Mouse (Mus musculus) small intestine, adult 2 months (tissue): Measurements from ENCODE around the gene Anks1. TPM values are rescaled to one million over a fixed set of nuclear protein-coding genes. Genes with fewer than 3 reads are reported as not detected.

Source experiments
- H3K27ac ChIP-seq: fragments of 200-500 bp; 2 replicates; pipeline ENCODE4 v1.5.1; 2012; ENCODE audit warnings: low read depth, low read length, control low read depth, inconsistent platforms; ENCODE audit not compliant: insufficient read depth
- H3K27me3 ChIP-seq: fragments of 200-500 bp; 2 replicates; pipeline ENCODE4 v1.6.1; 2012; ENCODE audit warnings: mild to moderate bottlenecking, moderate library complexity, low read length, inconsistent platforms; ENCODE audit not compliant: control insufficient read depth, insufficient read depth
- H3K36me3 ChIP-seq: fragments of 200-500 bp; 2 replicates; pipeline ENCODE4 v1.6.1; 2012; ENCODE audit warnings: mild to moderate bottlenecking, low read length, control low read depth, inconsistent platforms; ENCODE audit not compliant: control insufficient read depth, insufficient read depth
- H3K4me1 ChIP-seq: fragments of 200-500 bp; 2 replicates; pipeline ENCODE4 v1.6.1; 2012; ENCODE audit warnings: low read length, inconsistent platforms, mixed read lengths; ENCODE audit not compliant: control insufficient read depth, insufficient read depth, insufficient read length
- H3K4me3 ChIP-seq: fragments of 200-500 bp; 2 replicates; pipeline ENCODE4 v1.5.1; 2012; ENCODE audit warnings: low read depth, mild to moderate bottlenecking, control low read depth, inconsistent platforms, low read length, moderate library complexity
- CTCF ChIP-seq: fragments of 200-500 bp; IDR thresholded peaks from 2 replicates; pipeline ENCODE4 v1.5.1; 2012; ENCODE audit warnings: low read depth, mild to moderate bottlenecking, control low read depth, inconsistent platforms, low read length, moderate library complexity, mixed read lengths; ENCODE audit not compliant: insufficient replicate concordance, insufficient read length; ENCODE audit errors: extremely low read depth
- POLR2A ChIP-seq: fragments of 200-500 bp; IDR thresholded peaks from 2 replicates; pipeline ENCODE4 v1.6.1; 2012; ENCODE audit warnings: low read depth, mild to moderate bottlenecking, control low read depth, inconsistent platforms, low read length, moderate library complexity
- WGBS: fragments of 180-500 bp; shearing (Covaris S2); methylation state at CpG from one replicate; pipeline ENCODE4 v1.1.7; 2018; 5-methylcytosine and 5-hydroxymethylcytosine counted together
- polyA plus RNA-seq: library from polyadenylated mRNA; depleted of rRNA; stranded (reverse); fragments of >200 nt; gene quantifications from 2 replicates; pipeline ENCODE4 v1.2.3, GENCODE M21; 2012; rRNA removed

The Anks1 gene
- polyA plus RNA-seq, 1 experiment, result 28.2 TPM

- 43% methylated on average over 10 of the region's 10 CpGs for WGBS
- no peaks in the 10 kb centered on the region for H3K27me3 ChIP-seq
- no peak overlapping the region for H3K27ac ChIP-seq
- no peaks in the 10 kb centered on the region for H3K36me3 ChIP-seq
- no peak overlapping the region for H3K4me3 ChIP-seq
- TF ChIP-seq CTCF (no peak), POLR2A (no peak)
- H3K4me1 ChIP-seq, result no peaks in the 10 kb centered on the region
Observed at GRCm38 (mm10) chr17:28101902-28102319, 192.8 kb downstream of the Anks1 start.

GRCm38 (mm10) chr17:28104416-28104815, 195.3 kb downstream of the Anks1 start:
- WGBS, result 65% methylated on average over 6 of the region's 6 CpGs
- Histone ChIP-seq H3K4me1 (no peaks in the 10 kb centered on the region), H3K4me3 (no peak overlapping the region), H3K27me3 (no peaks in the 10 kb centered on the region), H3K27ac (no peak overlapping the region), H3K36me3 (no peaks in the 10 kb centered on the region)
- no peak for TF ChIP-seq POLR2A
- no peak for TF ChIP-seq CTCF

DNA sequence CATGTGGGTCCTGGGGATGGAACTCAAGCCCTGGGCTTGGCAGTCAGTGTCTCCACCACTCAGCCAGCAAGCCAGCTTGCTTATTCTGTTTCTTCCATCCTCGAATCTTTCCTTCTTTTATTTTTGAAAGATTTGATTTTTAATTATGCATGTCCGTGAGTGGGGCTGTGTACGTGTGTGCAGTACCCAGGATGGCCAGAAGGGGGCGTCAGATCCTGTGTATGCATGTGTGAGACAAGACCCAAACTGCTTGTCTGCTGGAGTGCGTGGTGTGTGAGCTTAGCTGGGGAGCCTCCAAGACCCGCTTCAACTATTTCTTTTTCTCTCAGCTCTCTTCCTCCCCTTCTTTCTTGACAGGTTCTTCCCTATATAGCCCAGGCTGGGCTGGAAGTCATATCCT, 197.2 kb downstream of the Anks1 start:
- TF ChIP-seq CTCF (peak; percentile 46; the same call in 1 of the 2 replicates), POLR2A (no peak)
- H3K27ac ChIP-seq, result no peak overlapping the region
- WGBS, result 77% methylated on average over 6 of the region's 6 CpGs

GRCm38 (mm10) chr17:28107275-28107674, 198.2 kb downstream of the Anks1 start:
- Histone ChIP-seq H3K27ac (no peak overlapping the region), H3K4me1 (no peaks in the 10 kb centered on the region), H3K27me3 (no peaks in the 10 kb centered on the region), H3K36me3 (no peaks in the 10 kb centered on the region), H3K4me3 (no peak overlapping the region)
- WGBS, result 36% methylated on average over 14 of the region's 14 CpGs
- TF ChIP-seq POLR2A, result no peak
- no peak for TF ChIP-seq CTCF

More for the DNA sequence above, 197.2 kb downstream of the Anks1 start:
- Histone ChIP-seq H3K4me3 (no peak overlapping the region), H3K36me3 (no peaks in the 10 kb centered on the region), H3K4me1 (no peaks in the 10 kb centered on the region), H3K27me3 (no peaks in the 10 kb centered on the region)

DNA sequence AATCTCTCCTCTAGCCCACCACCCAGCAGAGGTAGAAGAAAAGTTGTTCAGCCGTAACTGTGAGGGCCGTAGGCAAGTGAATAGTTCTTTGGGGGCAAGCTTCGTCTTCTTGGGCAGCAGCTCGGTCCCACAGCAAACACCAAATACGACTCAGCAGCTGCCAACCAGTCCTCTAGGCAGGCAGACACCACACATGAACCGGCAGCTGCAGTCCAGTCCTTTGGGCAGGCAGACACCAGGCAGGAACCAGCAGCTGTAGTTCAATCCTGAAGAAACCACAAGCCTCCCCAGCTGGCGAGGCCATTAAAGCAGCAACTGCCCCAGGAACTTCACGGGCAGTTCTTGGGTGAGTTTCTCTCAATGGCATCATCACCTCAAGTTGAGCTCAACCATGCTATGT, 203.2 kb downstream of the Anks1 start:
- no peaks in the 10 kb centered on the region for H3K4me1 ChIP-seq
- no peak overlapping the region for H3K4me3 ChIP-seq
- no peaks in the 10 kb centered on the region for H3K27me3 ChIP-seq
- no peak overlapping the region for H3K27ac ChIP-seq
- WGBS, result 84% methylated on average over 8 of the region's 8 CpGs
- TF ChIP-seq POLR2A (no peak), CTCF (no peak)
- no peaks in the 10 kb centered on the region for H3K36me3 ChIP-seq

Other genes starting within 250 kb of the Anks1 start
- 43.8 and 57.5 TPM in 2 replicates for gene Spdef, start 180.4 kb upstream of the Anks1 start, polyA plus RNA-seq
- gene D17Wsu92e, start 88.7 kb upstream of the Anks1 start, polyA plus RNA-seq, result 45.6 and 89.6 TPM in 2 replicates
- gene Snrpc, start 71.2 kb upstream of the Anks1 start, polyA plus RNA-seq, result 60.8 and 108 TPM in 2 replicates
- 1.8 TPM in 2 replicates for gene Uhrf1bp1, start 52.9 kb upstream of the Anks1 start, polyA plus RNA-seq
- 2.0 and 3.9 TPM in 2 replicates for gene Taf11, start 538 bp downstream of the Anks1 start, polyA plus RNA-seq
- gene Tcp11, start 171.3 kb downstream of the Anks1 start, polyA plus RNA-seq, result 0.29 and 0.48 TPM in 2 replicates
- 0.34 and 1.2 TPM in 2 replicates for gene Scube3, start 232.8 kb downstream of the Anks1 start, polyA plus RNA-seq